Mouse (Mus musculus) gastrocnemius, postnatal 14 days (tissue): Measurements from ENCODE around the gene Pcolce2. TPM values are rescaled to one million over a fixed set of nuclear protein-coding genes. Genes with fewer than 3 reads are reported as not detected.

ENCODE experiments used
- DNase-seq: peaks from one replicate; pipeline ENCODE4 v3.0.0; 2021; ENCODE audit warnings: mixed read lengths
- intact Hi-C: fragments of 180-260 bp; cut with DNase I; formaldehyde crosslinking; loops from one replicate; pipeline ENCODE4 v1.15.1; 2025; ENCODE audit warnings: low total_unique reads
- total RNA-seq, 2 experiments: library from RNA; stranded (reverse); gene quantifications; 2 replicates each; pipeline ENCODE4 v1.2.3; 2021

Pcolce2 gene
- total RNA-seq, 2 experiments from 2014 or later, result 7.4 to 9.9 TPM

DNA sequence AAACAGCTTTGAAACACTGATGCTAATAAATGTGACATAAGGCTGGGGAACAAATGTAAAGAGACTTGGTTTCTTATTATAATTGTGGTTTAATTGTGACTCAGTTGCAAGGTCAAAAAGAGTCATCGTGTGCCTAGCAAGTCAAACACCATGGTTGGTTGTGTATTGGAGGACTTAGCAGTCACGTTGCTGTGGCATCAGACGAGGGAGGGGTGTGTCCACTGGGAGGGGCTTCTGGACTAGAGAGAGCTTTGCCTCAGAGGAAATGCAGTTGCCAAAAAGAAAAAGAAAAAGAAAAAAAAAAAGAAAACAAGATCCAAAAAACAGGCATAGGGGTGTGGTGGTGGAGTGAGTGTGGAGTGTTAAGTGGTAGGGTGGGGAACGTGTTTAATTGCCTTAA lies 2.5 kb downstream of the Pcolce2 start:
- no peak for DNase-seq

DNA sequence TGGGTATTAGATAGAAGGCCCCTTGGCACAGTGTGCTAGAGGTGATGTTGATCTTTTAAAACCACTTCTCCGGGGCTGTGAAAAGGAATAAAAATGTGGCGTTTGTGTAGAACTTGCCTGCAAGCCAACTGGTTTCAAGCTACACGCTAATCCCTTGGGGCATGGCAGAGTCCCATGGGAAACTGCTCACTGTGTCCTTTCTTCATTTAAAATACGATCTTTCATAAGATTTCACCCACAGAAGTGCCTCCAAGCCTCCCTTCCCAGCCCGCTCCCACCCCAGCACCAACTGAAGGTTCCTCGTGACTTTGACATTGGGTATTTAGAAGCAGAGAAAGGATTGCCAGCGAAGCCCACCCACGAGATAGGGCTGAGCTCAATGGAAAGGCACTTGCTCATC lies 8.5 kb downstream of the Pcolce2 start:
- DNase-seq, result no peak
- intact Hi-C loops, result no loop called here

More for the DNA sequence above, 2.5 kb downstream of the Pcolce2 start:
- intact Hi-C loops, result no loop called here

DNA sequence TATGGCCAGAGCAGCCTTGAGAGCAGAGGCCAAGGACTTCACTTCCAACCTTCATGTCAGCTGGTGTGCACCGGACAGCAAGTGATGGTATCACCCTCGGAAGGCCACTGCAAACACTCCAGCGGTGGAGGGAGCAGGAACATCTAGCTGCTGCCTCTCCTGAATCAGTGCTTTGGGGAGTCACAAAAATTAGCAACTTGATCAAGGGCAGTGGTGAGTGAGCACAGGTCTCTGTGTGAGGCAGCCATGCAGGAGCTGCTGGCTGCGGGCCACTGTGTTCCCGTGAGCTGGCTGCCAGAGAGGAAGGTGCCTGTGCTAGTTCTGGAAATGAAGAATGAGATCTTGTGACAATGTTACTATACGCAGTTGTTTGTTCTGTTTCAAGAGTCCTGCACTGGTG lies 16.0 kb downstream of the Pcolce2 start:
- intact Hi-C loops, result no loop called here

DNA sequence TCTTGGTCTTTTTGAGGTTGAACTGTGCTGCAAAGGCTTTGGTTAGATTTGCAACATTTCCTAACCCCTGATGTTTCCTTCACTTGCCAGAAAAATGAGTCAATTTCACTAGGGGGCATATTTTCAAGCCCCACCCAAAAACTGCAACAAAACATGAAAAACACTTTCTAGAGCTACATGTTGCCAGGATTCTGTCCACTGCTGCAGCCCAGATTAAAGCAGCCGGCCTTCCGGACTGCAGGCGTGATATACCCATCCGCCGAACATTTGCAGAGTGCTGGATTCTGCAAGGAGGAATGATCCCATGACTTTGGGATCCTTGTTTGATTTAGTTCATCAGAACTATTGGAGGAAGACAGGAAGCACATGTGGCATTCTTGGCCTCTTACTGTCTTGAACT lies 17.0 kb downstream of the Pcolce2 start:
- intact Hi-C loops, result no loop called here

More for the DNA sequence above, 16.0 kb downstream of the Pcolce2 start:
- DNase-seq, result no peak

DNA sequence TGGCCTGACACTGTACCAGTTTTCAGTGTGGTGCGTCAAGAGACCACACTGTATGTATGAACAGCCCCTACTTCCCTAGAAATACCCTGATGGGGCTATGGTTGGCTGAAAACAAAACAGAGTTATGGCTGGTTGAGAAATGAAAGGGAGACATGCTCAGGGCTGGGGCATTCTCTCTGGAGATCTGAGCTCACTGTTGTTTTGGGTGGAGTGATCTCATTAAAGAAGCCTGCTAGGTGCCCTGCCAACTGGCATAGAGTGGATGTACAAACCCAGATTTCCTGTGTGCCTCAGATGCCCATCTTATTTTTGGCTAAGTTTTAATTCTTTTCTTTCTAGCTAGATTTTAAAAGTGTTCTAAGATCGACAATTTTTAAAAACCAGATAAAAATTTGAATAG lies 20.5 kb downstream of the Pcolce2 start:
- peak; percentile 21 for DNase-seq
- intact Hi-C loops, result no loop called here

More for the DNA sequence above, 17.0 kb downstream of the Pcolce2 start:
- no peak for DNase-seq

DNA sequence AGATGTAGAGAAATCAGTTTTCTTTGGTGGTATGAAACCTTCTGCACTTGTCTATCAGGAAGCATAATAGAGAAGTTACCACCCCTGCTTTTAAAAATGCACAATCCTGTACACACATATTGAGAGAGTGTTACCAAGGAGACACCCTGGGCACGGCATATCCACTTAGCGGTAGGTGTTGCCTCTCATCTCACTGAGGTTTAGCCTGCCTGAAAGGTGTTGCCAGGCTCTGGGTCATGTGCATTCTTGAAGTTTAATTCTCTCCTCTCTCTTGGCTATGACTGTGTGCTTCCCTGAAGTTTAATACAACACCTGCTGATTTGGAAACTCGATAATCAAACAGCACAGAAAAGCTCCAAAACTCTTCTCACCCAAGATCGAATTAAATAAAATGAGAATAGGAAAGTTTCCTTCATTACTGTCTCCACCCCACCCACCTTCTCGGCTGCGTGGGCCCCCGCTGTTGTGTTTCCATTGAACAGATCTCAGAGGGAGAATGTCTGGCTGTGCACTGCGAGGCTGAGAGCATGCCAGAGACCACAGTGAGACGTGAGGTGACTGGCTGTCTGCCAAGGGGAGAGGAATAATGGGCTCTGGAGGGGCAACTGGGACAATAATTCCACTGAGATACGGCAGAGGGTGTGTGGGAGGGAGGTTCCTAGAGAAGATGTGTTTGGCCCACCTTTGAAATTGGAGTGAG lies 27.0 kb downstream of the Pcolce2 start:
- no peak for DNase-seq

DNA sequence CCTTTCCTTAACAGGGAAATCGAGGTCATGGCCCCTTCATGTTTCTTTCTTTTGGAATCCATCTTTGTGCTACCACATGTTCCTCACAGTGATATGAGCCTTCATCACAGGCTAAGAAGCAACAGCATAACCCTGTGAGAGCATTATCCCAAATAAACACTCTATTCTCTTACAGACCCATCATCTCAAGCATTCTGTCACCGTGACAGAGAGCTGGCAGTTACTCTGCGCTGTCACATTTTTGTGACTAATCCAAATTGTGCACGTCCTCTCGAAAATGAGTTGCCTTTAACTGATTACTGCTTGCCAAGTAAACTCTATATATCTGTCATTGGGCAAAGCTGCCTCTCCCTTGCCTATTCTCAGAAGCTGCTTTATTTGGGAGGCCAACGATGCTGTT lies 28.4 kb downstream of the Pcolce2 start:
- intact Hi-C loops, result no loop called here
- no peak for DNase-seq

More for the DNA sequence above, 27.0 kb downstream of the Pcolce2 start:
- intact Hi-C loops, result no loop called here

DNA sequence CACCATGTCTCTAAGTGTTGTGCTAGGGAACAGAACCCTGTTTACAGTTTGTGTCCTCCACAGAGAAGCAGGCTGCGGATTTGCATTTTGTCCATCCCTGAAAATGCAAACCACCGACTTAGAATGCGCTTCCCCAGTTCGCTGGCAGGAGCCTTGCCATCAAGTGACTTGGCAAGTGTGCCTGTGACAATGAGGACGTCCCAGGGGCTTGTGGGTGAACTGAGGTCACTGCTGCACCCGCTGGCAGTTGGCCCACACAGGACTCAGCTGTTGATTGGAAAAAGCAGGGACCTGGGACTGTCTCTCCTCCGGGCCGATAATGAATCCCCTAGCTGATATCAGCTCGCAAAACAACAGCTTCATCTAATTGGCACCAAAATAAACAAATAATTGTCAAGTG lies 30.4 kb downstream of the Pcolce2 start:
- DNase-seq, result peak; percentile 69
- intact Hi-C loops, result no loop called here

DNA sequence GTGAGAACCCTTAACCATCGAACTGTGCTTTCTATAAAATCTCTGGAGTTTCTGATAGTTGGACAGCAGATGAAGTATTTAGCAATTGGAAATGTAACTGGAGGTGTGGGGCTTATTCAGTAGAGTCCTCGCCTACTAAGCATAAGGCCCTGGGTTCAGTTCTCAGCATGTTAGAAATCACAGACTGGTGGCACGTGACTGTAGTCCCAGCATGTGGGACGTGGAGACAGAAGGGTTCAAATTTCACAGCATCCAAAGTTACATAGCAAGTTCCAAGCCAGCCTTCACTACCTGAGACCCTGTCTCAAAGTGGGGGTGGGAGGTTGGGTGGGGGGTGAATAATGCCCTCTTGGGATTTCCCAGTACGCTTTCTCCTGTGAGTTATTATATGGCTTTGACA lies 30.9 kb downstream of the Pcolce2 start:
- intact Hi-C loops, result no loop called here
- DNase-seq, result no peak

DNA sequence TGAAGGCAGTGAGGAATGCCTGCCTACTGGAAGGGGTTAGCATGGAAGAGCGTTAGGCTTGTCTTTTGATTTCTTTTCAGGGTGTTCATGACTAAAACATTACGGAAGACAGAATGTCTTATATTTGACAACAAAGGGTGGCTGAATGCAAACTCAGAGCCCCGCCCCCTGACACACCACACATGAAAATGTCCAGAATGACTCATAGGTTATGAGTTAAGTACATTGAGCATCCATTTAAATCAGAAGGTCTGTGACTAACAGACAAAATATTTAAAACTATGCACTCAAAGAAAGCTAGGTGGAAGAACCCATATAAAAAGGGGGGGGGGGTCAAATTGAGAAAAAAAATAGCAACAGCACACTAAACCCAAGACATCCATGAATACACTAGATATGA lies 34.9 kb downstream of the Pcolce2 start:
- DNase-seq, result no peak
- intact Hi-C loops, result no loop called here

DNA sequence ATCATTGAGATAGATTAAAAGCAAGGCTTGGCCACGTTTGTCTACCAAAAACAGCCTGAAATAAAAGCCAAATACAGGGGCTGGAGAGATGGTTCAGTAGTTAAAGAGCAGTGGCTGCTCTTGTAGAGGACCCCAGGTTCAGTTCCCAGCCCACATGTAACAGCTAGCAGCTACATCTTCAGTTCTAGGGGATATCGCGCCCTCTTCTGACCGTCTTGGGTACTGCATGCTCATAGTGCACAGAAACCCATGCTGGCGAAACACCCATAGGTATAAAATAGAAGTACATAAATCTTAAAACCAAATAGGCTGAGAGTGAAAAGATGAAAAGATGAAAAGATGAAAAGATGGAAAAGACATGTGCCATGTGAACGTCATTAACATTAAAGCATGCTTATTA lies 35.4 kb downstream of the Pcolce2 start:
- intact Hi-C loops, result no loop called here
- no peak for DNase-seq

DNA sequence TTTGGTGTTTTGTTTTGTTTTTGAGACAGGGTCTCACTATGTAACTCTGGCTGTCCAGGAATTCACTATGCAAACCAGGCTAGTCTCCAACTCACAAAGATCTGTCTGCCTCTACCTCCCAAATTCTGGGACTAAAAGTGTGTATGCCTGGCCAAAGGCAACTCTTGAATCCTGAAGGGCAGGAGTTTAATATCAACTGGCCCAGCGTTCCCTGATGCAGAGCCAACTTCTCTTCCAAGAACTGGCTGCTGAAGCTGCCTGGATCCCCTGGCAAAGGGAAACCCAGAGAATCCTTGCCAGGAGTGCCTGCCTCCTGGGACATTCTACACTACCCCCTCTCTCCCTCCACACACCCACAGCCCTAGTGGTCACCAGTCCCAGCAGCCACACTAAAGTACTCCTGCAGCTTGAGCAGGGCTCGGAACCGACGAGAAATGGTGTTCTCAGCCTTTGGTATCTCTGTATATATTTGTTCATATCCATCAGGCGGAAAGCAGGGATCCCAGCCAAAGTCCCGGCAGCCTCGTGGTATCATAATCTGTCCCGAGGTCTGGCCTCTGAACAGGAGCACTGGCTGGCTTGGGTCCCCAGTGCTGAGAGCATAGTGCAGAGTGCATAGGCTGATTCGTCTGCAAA lies 37.8 kb downstream of the Pcolce2 start:
- intact Hi-C loops, result no loop called here
- peak; percentile 78 for DNase-seq

DNA sequence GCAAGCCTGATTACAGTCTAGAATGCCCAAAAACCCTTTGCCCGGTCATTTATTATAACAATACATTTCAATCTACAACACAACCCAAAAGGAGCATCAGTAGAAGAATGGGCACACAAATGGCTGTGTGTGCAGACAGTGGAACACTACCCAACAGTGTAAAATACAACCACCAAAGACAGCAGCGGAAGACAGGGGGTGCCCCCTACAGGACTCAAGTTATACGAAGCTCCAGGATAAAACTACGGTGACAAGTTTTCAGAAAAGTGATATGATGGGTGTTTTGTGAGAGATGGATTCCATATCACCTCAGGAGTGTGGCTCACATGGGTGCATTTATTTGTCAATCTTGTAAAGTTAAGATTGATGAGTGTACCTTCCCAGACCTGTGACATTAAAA lies 38.6 kb downstream of the Pcolce2 start:
- DNase-seq, result no peak
- intact Hi-C loops, result no loop called here

DNA sequence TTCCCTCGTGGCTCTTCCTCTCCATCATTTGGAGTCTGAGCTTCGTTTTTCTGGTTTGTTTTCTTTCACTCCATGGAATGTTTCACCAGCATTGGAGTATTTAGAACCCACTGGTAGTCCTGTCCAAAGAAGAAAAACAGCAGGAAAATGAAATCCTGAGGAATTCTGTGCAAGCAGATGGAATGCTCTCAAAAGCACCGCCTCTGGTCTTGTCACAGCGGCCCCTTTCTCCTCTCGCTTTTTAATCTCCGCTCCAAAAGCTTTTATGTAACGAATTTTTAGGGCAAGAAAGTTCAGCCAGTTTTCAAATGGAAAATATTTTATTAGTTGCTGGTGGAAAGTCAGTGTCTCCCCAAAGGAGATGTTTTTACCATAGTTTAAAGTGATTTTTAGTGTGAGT lies 42.6 kb downstream of the Pcolce2 start:
- no peak for DNase-seq
- intact Hi-C loops, result no loop called here

DNA sequence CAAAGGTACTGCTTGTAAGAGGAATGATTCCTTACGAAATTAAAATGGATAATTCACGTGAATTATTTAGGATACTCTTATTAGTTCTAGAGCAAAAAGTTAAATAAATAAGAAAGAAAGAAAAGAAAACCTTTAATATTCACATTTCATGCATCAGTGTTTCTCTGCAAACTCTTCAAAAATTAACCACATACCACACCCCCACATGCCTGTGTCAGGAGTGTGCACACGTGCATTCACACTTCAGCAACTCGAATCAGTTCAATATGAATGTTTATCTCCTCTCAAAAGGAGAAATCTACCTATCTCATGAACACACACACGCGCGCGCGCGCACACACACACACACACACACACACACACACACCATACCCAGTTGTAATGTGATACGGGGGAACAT lies 43.3 kb downstream of the Pcolce2 start:
- DNase-seq, result no peak

DNA sequence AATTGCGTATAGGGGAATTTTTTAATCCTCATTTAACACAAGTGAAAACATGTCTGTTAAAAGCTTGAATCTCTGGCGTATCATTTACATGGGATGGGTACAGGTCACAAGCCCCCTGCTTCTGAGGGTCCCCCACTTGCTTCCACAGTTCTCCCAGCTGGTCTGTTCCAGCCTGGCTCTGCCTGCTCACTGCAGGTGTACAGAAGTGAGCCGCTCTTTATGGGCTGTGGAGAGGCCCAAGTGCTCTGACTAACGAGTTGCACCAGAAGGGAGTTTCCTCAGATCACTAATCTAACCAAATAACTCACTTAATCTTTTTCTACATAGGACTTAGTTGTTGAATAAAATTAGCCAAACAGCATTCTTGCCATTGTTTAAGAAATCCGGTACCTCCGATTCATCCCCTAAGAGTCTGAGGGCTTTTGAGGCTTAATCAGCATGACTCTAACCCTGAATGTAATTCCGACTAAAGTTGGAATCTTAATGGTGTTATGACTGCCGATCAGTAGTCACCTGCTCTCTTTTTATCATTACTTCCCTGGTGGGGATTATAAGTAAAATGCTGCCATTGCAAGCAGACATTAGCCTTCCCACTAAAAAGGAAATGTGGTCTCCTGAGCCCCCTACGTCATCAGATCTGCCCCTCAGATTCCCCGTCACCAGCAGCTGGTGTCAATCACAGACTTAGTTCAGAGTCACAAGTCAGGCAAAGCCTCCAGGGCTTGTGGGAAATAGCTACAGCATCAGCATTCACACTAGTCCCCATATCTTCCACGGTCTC lies 48.4 kb downstream of the Pcolce2 start:
- no peak for DNase-seq
- intact Hi-C loops, result no loop called here

More for the DNA sequence above, 43.3 kb downstream of the Pcolce2 start:
- intact Hi-C loops, result no loop called here

DNA sequence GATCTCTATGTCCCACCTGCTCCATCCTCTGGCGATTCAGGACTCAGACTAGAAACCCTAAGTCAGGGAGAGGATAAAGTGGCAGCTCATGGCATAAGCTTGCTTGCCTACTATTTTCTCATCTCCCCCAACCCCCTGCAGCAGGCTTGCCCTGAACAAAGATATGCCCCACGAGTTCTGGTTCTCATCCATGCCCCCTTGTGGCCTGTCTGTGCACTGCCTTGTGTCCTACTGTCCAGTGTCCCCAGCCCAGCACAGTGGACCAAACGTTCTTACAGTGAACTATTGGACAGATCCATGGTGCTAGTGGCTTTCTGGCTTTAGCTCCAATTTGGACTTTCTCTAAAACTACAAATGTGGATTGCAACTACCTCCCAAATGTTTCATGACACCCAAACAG lies 50.7 kb downstream of the Pcolce2 start:
- intact Hi-C loops, result no loop called here
- peak; percentile 17 for DNase-seq

DNA sequence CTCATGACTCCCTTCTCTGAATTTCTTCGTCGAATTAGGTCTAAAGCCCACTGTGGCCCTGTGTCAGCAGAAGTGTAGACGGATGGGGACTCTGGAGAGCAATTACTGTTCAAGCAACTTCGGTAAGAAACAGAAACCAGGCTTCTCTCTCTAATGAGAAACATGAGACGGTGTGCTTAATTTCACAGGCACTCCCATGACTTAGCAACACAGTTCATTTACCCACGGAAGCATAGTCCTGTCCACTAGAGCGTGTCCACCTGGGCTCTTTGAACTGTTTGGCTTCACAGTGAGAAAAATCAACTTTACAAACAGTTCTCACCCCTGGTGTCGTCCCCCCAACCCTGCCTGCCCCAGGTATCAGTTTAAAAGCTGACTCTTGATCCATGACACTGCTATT lies 55.4 kb downstream of the Pcolce2 start:
- no peak for DNase-seq
- intact Hi-C loops, result loop anchor here (10.0 kb wide), 1 partner anchor 158 kb away; no protein-coding TSS in a partner anchor

DNA sequence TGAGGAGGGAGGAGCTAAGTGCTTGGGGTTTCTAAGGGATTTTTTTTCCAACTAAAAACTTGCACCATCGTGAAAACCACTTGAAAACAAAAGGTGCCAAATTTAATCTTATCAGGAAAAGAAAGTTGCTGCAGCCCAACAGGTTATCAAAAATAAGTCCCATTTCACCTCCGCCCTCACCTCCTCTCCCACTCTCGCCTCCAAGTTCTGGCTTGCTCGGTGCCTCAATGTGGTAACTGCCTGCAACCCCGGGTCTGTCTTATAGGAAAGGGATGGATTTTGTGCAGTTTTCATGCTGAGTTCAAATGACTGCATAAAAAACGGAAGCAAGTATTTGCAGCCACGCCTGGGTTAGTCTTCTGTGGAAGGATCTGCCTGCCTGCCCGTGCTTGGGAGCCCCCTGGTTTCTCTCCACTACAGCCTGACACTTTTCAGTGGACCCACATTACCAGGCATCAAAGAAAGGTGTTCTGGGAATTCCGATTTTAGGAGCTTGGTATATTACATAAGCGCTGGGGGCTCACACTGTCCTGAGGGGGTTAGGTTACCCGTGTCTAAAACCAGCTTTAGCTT lies 56.2 kb downstream of the Pcolce2 start:
- intact Hi-C loops, result loop anchor here (10.0 kb wide), 1 partner anchor 159 kb away; no protein-coding TSS in a partner anchor

DNA sequence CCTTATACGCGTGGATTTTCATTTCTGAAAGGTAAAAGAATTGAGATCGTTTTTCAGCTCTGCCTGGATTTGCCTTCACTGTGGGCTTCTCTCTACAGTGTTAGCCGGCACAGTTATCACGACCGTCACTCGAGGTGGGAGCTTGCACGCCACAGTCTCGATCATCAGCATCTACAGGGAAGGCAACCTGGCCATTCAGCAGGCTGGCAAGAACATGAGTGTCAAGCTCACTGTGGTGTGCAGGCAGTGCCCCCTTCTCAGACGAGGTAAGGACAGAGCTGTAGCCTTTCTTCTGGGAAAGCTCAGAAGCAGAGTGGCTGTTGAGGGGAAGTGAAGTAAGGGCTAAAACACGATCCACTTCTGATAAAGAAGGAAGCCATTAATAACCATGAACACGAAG lies 57.1 kb downstream of the Pcolce2 start:
- intact Hi-C loops, result loop anchor here (10.0 kb wide), 1 partner anchor 160 kb away; no protein-coding TSS in a partner anchor
- no peak for DNase-seq

More for the DNA sequence above, 56.2 kb downstream of the Pcolce2 start:
- no peak for DNase-seq
